Mouse (Mus musculus) lung, embryonic 14.5 days (tissue): ENCODE data around the gene Gsta4. TPM values are rescaled to one million over a fixed set of nuclear protein-coding genes. Genes with fewer than 3 reads are reported as not detected.
"Not testable (repeated sequence)": the region's sequence is repeated elsewhere in the genome, so short reads cannot be mapped to it uniquely, and the experiment has no call there.

ENCODE experiments used
- ATAC-seq: fragments of 200-750 bp; cut with Nextera tagmentation; 2 replicates; pipeline ENCODE4 v1.8.0; 2017; ENCODE audit warnings: mild to moderate bottlenecking, moderate TSS enrichment, moderate library complexity; ENCODE audit not compliant: insufficient read depth
- DNase-seq: peaks from one replicate; pipeline ENCODE4 v3.0.0-alpha.2; 2015
- H3K27ac ChIP-seq: fragments of 300-500 bp; sonication (generic); 2 replicates; pipeline ENCODE4 v1.5.1; 2014; ENCODE audit warnings: low read depth, mild to moderate bottlenecking, moderate library complexity
- H3K27me3 ChIP-seq: fragments of 300-500 bp; sonication (generic); 2 replicates; pipeline ENCODE4 v1.6.1; 2014; ENCODE audit warnings: low read length, control low read depth; ENCODE audit not compliant: insufficient read depth
- H3K36me3 ChIP-seq: fragments of 300-500 bp; sonication (generic); 2 replicates; pipeline ENCODE4 v1.6.1; 2014; ENCODE audit warnings: control low read depth; ENCODE audit not compliant: insufficient read depth
- H3K4me1 ChIP-seq: fragments of 300-500 bp; sonication (generic); 2 replicates; pipeline ENCODE4 v1.6.1; 2014; ENCODE audit warnings: antibody characterized with exemption, control low read depth; ENCODE audit not compliant: insufficient read depth
- H3K4me2 ChIP-seq: fragments of 300-500 bp; sonication (generic); 2 replicates; pipeline ENCODE4 v1.6.1; 2014; ENCODE audit warnings: mild to moderate bottlenecking
- H3K4me3 ChIP-seq: fragments of 300-500 bp; sonication (generic); 2 replicates; pipeline ENCODE4 v1.5.1; 2014; ENCODE audit warnings: low read depth, low read length
- H3K9ac ChIP-seq: fragments of 300-500 bp; sonication (generic); 2 replicates; pipeline ENCODE4 v1.6.1; 2014
- H3K9me3 ChIP-seq: fragments of 300-500 bp; sonication (generic); 2 replicates; pipeline ENCODE4 v1.6.1; 2016; ENCODE audit warnings: low read depth, low read length, control low read depth
- WGBS: fragments of 180-500 bp; shearing (Covaris S2); extraction: QIAGEN DNeasy Blood & Tissue Kit; methylation state at CpG from one replicate; pipeline ENCODE4 v1.1.7; 2014; 5-methylcytosine and 5-hydroxymethylcytosine counted together
- polyA plus RNA-seq: library from polyadenylated mRNA; unstranded; fragments of >200 nt; fragmentation: Nextera tagmentation; extraction: Ambion mirVana; gene quantifications from 2 replicates; pipeline ENCODE4 v1.2.1, GENCODE M21; 2014

The Gsta4 gene
- polyA plus RNA-seq, 1 experiment from 2014 or later, result 48.4 TPM

DNA sequence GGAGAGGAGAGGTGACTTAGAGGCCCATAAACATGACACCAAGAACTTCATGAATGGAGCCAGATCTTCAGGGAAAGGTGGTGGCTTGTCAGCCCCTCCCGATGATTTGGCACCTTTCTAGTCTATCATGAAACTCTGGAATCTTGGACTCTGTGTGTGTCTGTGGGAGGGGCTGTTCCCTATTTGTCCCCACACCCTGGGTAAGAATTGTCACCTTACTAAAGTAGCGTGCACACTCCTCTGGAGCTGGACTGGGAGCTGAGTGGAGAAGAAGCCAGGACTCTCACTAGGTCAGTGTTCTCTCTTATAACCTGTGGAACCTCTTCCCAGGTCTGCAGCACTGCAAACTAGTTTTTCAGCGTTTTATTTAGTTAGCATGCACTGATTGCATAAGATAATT is 74.3 kb downstream of the Gsta4 start, which contains the start of gene Gm3776:
Gene Gm3776 (plus strand): TSS at position 216 of the 400 bp plus-strand sequence.
- not testable (repeated sequence) for H3K36me3 ChIP-seq, H3K4me3 ChIP-seq, H3K4me1 ChIP-seq, H3K27me3 ChIP-seq, H3K27ac ChIP-seq, DNase-seq, H3K4me2 ChIP-seq, H3K9me3 ChIP-seq, ATAC-seq, H3K9ac ChIP-seq
- 74% methylated on average over 1 of the region's 3 CpGs for WGBS

Other genes starting within 250 kb of the Gsta4 start
- 0.38 and 0.47 TPM in 2 replicates for gene Gcm1, start 130.8 kb upstream of the Gsta4 start, polyA plus RNA-seq
- gene Fbxo9, start 73.7 kb upstream of the Gsta4 start, polyA plus RNA-seq, result 40.5 and 41.8 TPM in 2 replicates
- 22.9 and 23.2 TPM in 2 replicates for gene Ick, start 73.6 kb upstream of the Gsta4 start, polyA plus RNA-seq
- gene Gsta1, start 47.9 kb downstream of the Gsta4 start, polyA plus RNA-seq, result not detected in 2 replicates
- gene Gm3776, start 74.4 kb downstream of the Gsta4 start, polyA plus RNA-seq, result not detected in 2 replicates
- gene Gm10639, start 107.1 kb downstream of the Gsta4 start, polyA plus RNA-seq, result not detected in 2 replicates
- not detected in 2 replicates for gene Omt2a, start 132.0 kb downstream of the Gsta4 start, polyA plus RNA-seq
- not detected in 2 replicates for gene Omt2b, start 144.8 kb downstream of the Gsta4 start, polyA plus RNA-seq
- 0.21 TPM in 1 of 2 replicates, not detected in the other for gene Gsta2, start 173.0 kb downstream of the Gsta4 start, polyA plus RNA-seq
- gene Dppa5a, start 185.4 kb downstream of the Gsta4 start, polyA plus RNA-seq, result not detected in 2 replicates
- gene Ooep, start 196.0 kb downstream of the Gsta4 start, polyA plus RNA-seq, result 1.7 and 2.9 TPM in 2 replicates
- 0.14 and 0.18 TPM in 2 replicates for gene Ddx43, start 213.0 kb downstream of the Gsta4 start, polyA plus RNA-seq